Mouse (Mus musculus) stomach, embryonic 15.5 days (tissue): ENCODE measurements around the gene Crkl. TPM values are rescaled to one million over a fixed set of nuclear protein-coding genes. Genes with fewer than 3 reads are reported as not detected.

ENCODE experiments used
- ATAC-seq: fragments of 200-750 bp; cut with Nextera tagmentation; 2 replicates; pipeline ENCODE4 v1.8.0; 2017; ENCODE audit warnings: low read depth, moderate number of reproducible peaks, moderate TSS enrichment; ENCODE audit not compliant: insufficient read depth, low FRiP score
- H3K27ac ChIP-seq: fragments of 300-500 bp; sonication (generic); 2 replicates; pipeline ENCODE4 v1.5.1; 2015; ENCODE audit warnings: mild to moderate bottlenecking, inconsistent platforms
- H3K27me3 ChIP-seq: fragments of 300-500 bp; sonication (generic); replicated peaks from 2 replicates; pipeline ENCODE4 v1.6.1; 2015; ENCODE audit warnings: inconsistent platforms
- H3K36me3 ChIP-seq: fragments of 300-500 bp; sonication (generic); 2 replicates; pipeline ENCODE4 v1.6.1; 2015; ENCODE audit warnings: inconsistent platforms
- H3K4me1 ChIP-seq: fragments of 300-500 bp; sonication (generic); 2 replicates; pipeline ENCODE4 v1.6.1; 2015; ENCODE audit warnings: inconsistent platforms
- H3K4me2 ChIP-seq: fragments of 300-500 bp; sonication (generic); 2 replicates; pipeline ENCODE4 v1.6.1; 2015; ENCODE audit warnings: mild to moderate bottlenecking, inconsistent platforms
- H3K4me3 ChIP-seq: fragments of 300-500 bp; sonication (generic); replicated peaks from 2 replicates; pipeline ENCODE4 v1.5.1; 2015; ENCODE audit warnings: inconsistent platforms
- H3K9ac ChIP-seq: fragments of 300-500 bp; sonication (generic); 2 replicates; pipeline ENCODE4 v1.6.1; 2015; ENCODE audit warnings: inconsistent platforms
- H3K9me3 ChIP-seq: fragments of 300-500 bp; sonication (generic); 2 replicates; pipeline ENCODE4 v1.6.1; 2016; ENCODE audit warnings: inconsistent platforms
- whole genome bisulfite sequencing: fragments of 180-500 bp; shearing (Covaris S2); methylation state at CpG from one replicate; pipeline ENCODE4 v1.1.7; 2015; 5-methylcytosine and 5-hydroxymethylcytosine counted together
- polyA plus RNA-seq: library from polyadenylated mRNA; unstranded; fragments of >200 nt; fragmentation: Nextera tagmentation; extraction: Ambion mirVana; gene quantifications from 2 replicates; pipeline ENCODE4 v1.2.1, GENCODE M21; 2015

Gene Crkl
- polyA plus RNA-seq, 1 experiment from 2014 or later, result 55.1 TPM

GRCm38 (mm10) chr16:17532271-17532670 lies 80.5 kb downstream of the Crkl start:
- Histone ChIP-seq H3K27me3 (no peaks in the 10 kb centered on the region), H3K9me3 (no peaks in the 10 kb centered on the region), H3K4me1 (peaks cover 14% of the 10 kb centered on the region; the same call in 1 of the 2 replicates), H3K27ac (no peak overlapping the region), H3K4me2 (no peak overlapping the region), H3K9ac (no peak overlapping the region), H3K36me3 (peaks cover 10% of the 10 kb centered on the region; the same call in 1 of the 2 replicates), H3K4me3 (no peak overlapping the region)
- WGBS, result 68% methylated on average over 4 of the region's 4 CpGs
- ATAC-seq, result no peak

- no peak for ATAC-seq
- Histone ChIP-seq H3K36me3 (peaks cover 7% of the 10 kb centered on the region; the same call in 1 of the 2 replicates), H3K9ac (no peak overlapping the region), H3K4me3 (no peak overlapping the region), H3K9me3 (no peaks in the 10 kb centered on the region), H3K4me2 (no peak overlapping the region), H3K27ac (no peak overlapping the region), H3K27me3 (no peaks in the 10 kb centered on the region), H3K4me1 (peaks cover 14% of the 10 kb centered on the region; the same call in 1 of the 2 replicates)
- 67% methylated on average over 14 of the region's 14 CpGs for WGBS
Observed at GRCm38 (mm10) chr16:17532676-17533329, 81.0 kb downstream of the Crkl start.

- H3K4me3 ChIP-seq, result no peak overlapping the region
- H3K4me2 ChIP-seq, result no peak overlapping the region
- no peaks in the 10 kb centered on the region for H3K36me3 ChIP-seq
- ATAC-seq, result no peak
- H3K27ac ChIP-seq, result no peak overlapping the region
- H3K9ac ChIP-seq, result no peak overlapping the region
- H3K27me3 ChIP-seq, result no peaks in the 10 kb centered on the region
- no peaks in the 10 kb centered on the region for H3K9me3 ChIP-seq
- 92% methylated on average over 3 of the region's 3 CpGs for WGBS
- H3K4me1 ChIP-seq, result peaks cover 4% of the 10 kb centered on the region; the same call in 1 of the 2 replicates
Observed at GRCm38 (mm10) chr16:17536584-17536983, 84.8 kb downstream of the Crkl start.

Other genes with a start within 250 kb of the Crkl start
- gene Ube2l3, start 249.3 kb upstream of the Crkl start, polyA plus RNA-seq, result 314 and 339 TPM in 2 replicates
- 0.39 and 0.57 TPM in 2 replicates for gene Rimbp3, start 243.4 kb upstream of the Crkl start, polyA plus RNA-seq
- gene Hic2, start 218.4 kb upstream of the Crkl start, polyA plus RNA-seq, result 4.5 and 6.1 TPM in 2 replicates
- gene Tmem191c, start 175.9 kb upstream of the Crkl start, polyA plus RNA-seq, result 18.2 and 19.2 TPM in 2 replicates
- gene Serpind1, start 120.6 kb upstream of the Crkl start, polyA plus RNA-seq, result 5.8 and 12.9 TPM in 2 replicates
- 14.4 and 16.1 TPM in 2 replicates for gene Snap29, start 46.0 kb upstream of the Crkl start, polyA plus RNA-seq
- 28.1 and 28.4 TPM in 2 replicates for gene Pi4ka, start 45.7 kb upstream of the Crkl start, polyA plus RNA-seq
- gene Aifm3, start 37.6 kb downstream of the Crkl start, polyA plus RNA-seq, result 3.1 and 3.2 TPM in 2 replicates
- gene Lztr1, start 56.7 kb downstream of the Crkl start, polyA plus RNA-seq, result 70.2 and 76.1 TPM in 2 replicates
- gene Thap7, start 79.1 kb downstream of the Crkl start, polyA plus RNA-seq, result 57.3 and 60.8 TPM in 2 replicates
- 0.26 and 0.61 TPM in 2 replicates for gene Lrrc74b, start 109.3 kb downstream of the Crkl start, polyA plus RNA-seq
- 1.2 TPM in 2 replicates for gene P2rx6, start 109.9 kb downstream of the Crkl start, polyA plus RNA-seq
- 21.8 and 25.4 TPM in 2 replicates for gene Slc7a4, start 131.2 kb downstream of the Crkl start, polyA plus RNA-seq
- gene Smpd4, start 167.4 kb downstream of the Crkl start, polyA plus RNA-seq, result 24.8 and 27.0 TPM in 2 replicates
- gene Ccdc74a, start 194.5 kb downstream of the Crkl start, polyA plus RNA-seq, result 4.4 and 5.2 TPM in 2 replicates